Mouse (Mus musculus) CH12.LX (cell line): ENCODE results near the gene Gm20388. TPM values are rescaled to one million over a fixed set of nuclear protein-coding genes. Genes with fewer than 3 reads are reported as not detected.

Source experiments
- DNase-seq: peaks from one replicate; pipeline ENCODE4 v3.0.0-alpha.2; 2013; ENCODE audit errors: extremely low read depth
- H3K27ac ChIP-seq: 2 replicates; pipeline ENCODE4 v1.5.1; 2012; ENCODE audit warnings: low read depth, mild to moderate bottlenecking, control low read depth, moderate library complexity; ENCODE audit not compliant: insufficient read depth
- H3K27me3 ChIP-seq: replicated peaks from 2 replicates; pipeline ENCODE3; 2012; ENCODE audit warnings: inconsistent platforms
- H3K36me3 ChIP-seq, 2 experiments: replicated peaks in 1 of 2; 2 replicates each; pipeline versions ENCODE3 to v1.6.1; 2012; ENCODE audit warnings: inconsistent platforms in 1 of 2, low read length in 1 of 2, mild to moderate bottlenecking in 1 of 2, mixed read lengths in 1 of 2, moderate library complexity in 1 of 2; ENCODE audit not compliant: control insufficient read depth in 1 of 2, insufficient read depth in 1 of 2
- H3K4me1 ChIP-seq, 2 experiments: 2 replicates each; pipeline ENCODE4 v1.6.1; 2012; ENCODE audit warnings: inconsistent platforms in 1 of 2, moderate library complexity in 1 of 2; ENCODE audit not compliant: insufficient read depth in 2 of 2, control insufficient read depth in 1 of 2
- H3K4me2 ChIP-seq: 2 replicates; pipeline ENCODE4 v1.6.1; 2012; ENCODE audit warnings: low read depth, mild to moderate bottlenecking, control low read depth; ENCODE audit not compliant: poor library complexity, insufficient read depth, severe bottlenecking
- H3K4me3 ChIP-seq, 3 experiments: fragments of 150-350 bp in 1 of 3; sonication (generic) in 1 of 3; replicated peaks in 1 of 3; 2 replicates each; pipeline versions ENCODE3 to v1.5.1; 2011 to 2012; ENCODE audit warnings: low read depth in 2 of 3, low read length in 2 of 3, mild to moderate bottlenecking in 2 of 3, moderate library complexity in 2 of 3, control low read depth in 1 of 3, improper control_type of control experiment in 1 of 3, inconsistent platforms in 1 of 3, mixed read lengths in 1 of 3; ENCODE audit not compliant: poor library complexity in 1 of 3
- H3K79me2 ChIP-seq: replicated peaks from 2 replicates; pipeline ENCODE4 v1.6.1; 2012; ENCODE audit warnings: mild to moderate bottlenecking, moderate library complexity; ENCODE audit not compliant: control insufficient read depth, poor library complexity, insufficient read depth, severe bottlenecking; ENCODE audit errors: extremely low read depth
- H3K9ac ChIP-seq: 2 replicates; pipeline ENCODE4 v1.6.1; 2012; ENCODE audit warnings: low read depth, mild to moderate bottlenecking, control low read depth, moderate library complexity; ENCODE audit not compliant: insufficient read depth
- H3K9me3 ChIP-seq: replicated peaks from 2 replicates; pipeline ENCODE3; 2012; ENCODE audit warnings: low read length, inconsistent platforms, mixed read lengths
- BHLHE40 ChIP-seq: IDR thresholded peaks from 2 replicates; pipeline ENCODE4 v1.6.1; 2011; ENCODE audit warnings: mild to moderate bottlenecking, low read depth, low read length, improper control_type of control experiment
- CTCF ChIP-seq, 2 experiments: IDR thresholded peaks in 1 of 2; conservative IDR thresholded peaks in 1 of 2; 2 replicates each; pipeline ENCODE4 v1.5.1; 2011 to 2012; ENCODE audit warnings: low read depth in 2 of 2, low read length in 2 of 2, improper control_type of control experiment in 1 of 2, inconsistent platforms in 1 of 2, mild to moderate bottlenecking in 1 of 2, moderate library complexity in 1 of 2
- E2F4 ChIP-seq: IDR thresholded peaks from 2 replicates; pipeline ENCODE4 v1.6.1; 2011; ENCODE audit warnings: low read depth, low read length, improper control_type of control experiment; ENCODE audit not compliant: insufficient replicate concordance
- GABPA ChIP-seq: IDR thresholded peaks from 2 replicates; pipeline ENCODE4 v1.6.1; 2012; ENCODE audit warnings: low read depth, low read length, improper control_type of control experiment, inconsistent platforms; ENCODE audit not compliant: insufficient replicate concordance
- HCFC1 ChIP-seq: IDR thresholded peaks from 2 replicates; pipeline ENCODE4 v1.6.1; 2012; ENCODE audit warnings: low read depth, mild to moderate bottlenecking, inconsistent platforms, low read length, improper control_type of control experiment
- IRF4 ChIP-seq: IDR thresholded peaks from 2 replicates; pipeline ENCODE4 v1.6.1; 2014; ENCODE audit warnings: low read depth, mild to moderate bottlenecking, inconsistent platforms, low read length, improper control_type of control experiment
- JUN ChIP-seq: IDR thresholded peaks from 2 replicates; pipeline ENCODE4 v1.6.1; 2011; ENCODE audit warnings: low read depth, mild to moderate bottlenecking, low read length, improper control_type of control experiment, moderate library complexity; ENCODE audit not compliant: insufficient read depth
- JUND ChIP-seq: conservative IDR thresholded peaks from 2 replicates; pipeline ENCODE4 v1.6.1; 2011; ENCODE audit warnings: low read depth, low read length, improper control_type of control experiment
- KAT2A ChIP-seq: IDR thresholded peaks from 2 replicates; pipeline ENCODE4 v1.6.1; 2012; ENCODE audit warnings: low read length, improper control_type of control experiment, inconsistent platforms; ENCODE audit not compliant: insufficient replicate concordance
- MAFK ChIP-seq: IDR thresholded peaks from 2 replicates; pipeline ENCODE4 v1.6.1; 2011; ENCODE audit warnings: low read length, improper control_type of control experiment; ENCODE audit not compliant: insufficient replicate concordance
- MAX ChIP-seq: IDR thresholded peaks from 2 replicates; pipeline ENCODE4 v1.6.1; 2011; ENCODE audit warnings: low read length, improper control_type of control experiment
- MAZ ChIP-seq: IDR thresholded peaks from 2 replicates; pipeline ENCODE4 v1.6.1; 2012; ENCODE audit warnings: low read depth, mild to moderate bottlenecking, inconsistent platforms, low read length, improper control_type of control experiment, moderate library complexity
- MEF2A ChIP-seq: IDR thresholded peaks from 2 replicates; pipeline ENCODE4 v1.6.1; 2014; ENCODE audit warnings: low read depth, mild to moderate bottlenecking, inconsistent platforms, low read length, improper control_type of control experiment, borderline replicate concordance
- MYC ChIP-seq: IDR thresholded peaks from 2 replicates; pipeline ENCODE4 v1.6.1; 2011; ENCODE audit warnings: low read depth, mild to moderate bottlenecking, improper control_type of control experiment, low read length
- NELFE ChIP-seq: IDR thresholded peaks from 2 replicates; pipeline ENCODE4 v1.6.1; 2011; ENCODE audit warnings: low read depth, low read length, improper control_type of control experiment
- NRF1 ChIP-seq: IDR thresholded peaks from 2 replicates; pipeline ENCODE4 v1.6.1; 2014; ENCODE audit warnings: low read depth, mild to moderate bottlenecking, inconsistent platforms, low read length, improper control_type of control experiment, moderate library complexity
- POLR2A ChIP-seq: IDR thresholded peaks from 2 replicates; pipeline ENCODE4 v1.6.1; 2011; ENCODE audit warnings: low read depth, mild to moderate bottlenecking, improper control_type of control experiment, low read length
- RAD21 ChIP-seq: IDR thresholded peaks from 2 replicates; pipeline ENCODE4 v1.6.1; 2011; ENCODE audit warnings: low read depth, mild to moderate bottlenecking, low read length, improper control_type of control experiment, moderate library complexity
- SIN3A ChIP-seq: IDR thresholded peaks from 2 replicates; pipeline ENCODE4 v1.6.1; 2012; ENCODE audit warnings: low read length, improper control_type of control experiment, inconsistent platforms
- SMC3 ChIP-seq: IDR thresholded peaks from 2 replicates; pipeline ENCODE4 v1.6.1; 2011; ENCODE audit warnings: low read depth, low read length, improper control_type of control experiment
- UBTF ChIP-seq: IDR thresholded peaks from 2 replicates; pipeline ENCODE4 v1.6.1; 2012; ENCODE audit warnings: low read depth, mild to moderate bottlenecking, inconsistent platforms, low read length, improper control_type of control experiment, moderate library complexity
- USF1 ChIP-seq: IDR thresholded peaks from 2 replicates; pipeline ENCODE4 v1.6.1; 2014; ENCODE audit warnings: low read depth, mild to moderate bottlenecking, inconsistent platforms, low read length, improper control_type of control experiment
- ZC3H11A ChIP-seq: IDR thresholded peaks from 2 replicates; pipeline ENCODE4 v1.6.1; 2012; ENCODE audit warnings: low read depth, mild to moderate bottlenecking, inconsistent platforms, low read length, improper control_type of control experiment
- ZKSCAN1 ChIP-seq: IDR thresholded peaks from 2 replicates; pipeline ENCODE4 v1.6.1; 2012; ENCODE audit warnings: low read depth, inconsistent platforms, low read length, improper control_type of control experiment, borderline replicate concordance
- ZMIZ1 ChIP-seq: IDR thresholded peaks from 2 replicates; pipeline ENCODE4 v1.6.1; 2012; ENCODE audit warnings: low read depth, mild to moderate bottlenecking, inconsistent platforms, low read length, improper control_type of control experiment
- dilution Hi-C: fragments of 300-500 bp; cut with MboI; formaldehyde crosslinking; loops from 2 replicates; pipeline ENCODE4 v1.14.3; 2020; ENCODE audit warnings: low sequenced_read_pairs; ENCODE audit not compliant: extremely low pct_unique_long_range_greater_than_20kb, extremely low pct_ligation_motif_present
- in situ Hi-C: fragments of 300-500 bp; cut with MboI; formaldehyde crosslinking; loops from 3 replicates; pipeline ENCODE4 v1.14.3; 2019; ENCODE audit warnings: low sequenced_read_pairs, low pct_ligation_motif_present, low pct_unique_long_range_greater_than_20kb, mixed read lengths
- polyA plus RNA-seq: library from polyadenylated mRNA; unstranded; fragments of >175 nt; gene quantifications from 2 replicates; pipeline ENCODE4 v1.2.1, GENCODE M21; 2012; ENCODE audit warnings: low read depth; ENCODE audit not compliant: insufficient read length
- total RNA-seq, 2 experiments: library from RNA; depleted of rRNA; stranded (reverse); fragments of 300-350 nt in 1 of 2; fragments of >200 nt in 1 of 2; gene quantifications; 2 replicates each; pipeline ENCODE4 v1.2.3; 2012 to 2014

Gm20388 gene
- total and polyA plus RNA-seq, 3 experiments: 14.8 to 26.3 (median 22.2) TPM

DNA sequence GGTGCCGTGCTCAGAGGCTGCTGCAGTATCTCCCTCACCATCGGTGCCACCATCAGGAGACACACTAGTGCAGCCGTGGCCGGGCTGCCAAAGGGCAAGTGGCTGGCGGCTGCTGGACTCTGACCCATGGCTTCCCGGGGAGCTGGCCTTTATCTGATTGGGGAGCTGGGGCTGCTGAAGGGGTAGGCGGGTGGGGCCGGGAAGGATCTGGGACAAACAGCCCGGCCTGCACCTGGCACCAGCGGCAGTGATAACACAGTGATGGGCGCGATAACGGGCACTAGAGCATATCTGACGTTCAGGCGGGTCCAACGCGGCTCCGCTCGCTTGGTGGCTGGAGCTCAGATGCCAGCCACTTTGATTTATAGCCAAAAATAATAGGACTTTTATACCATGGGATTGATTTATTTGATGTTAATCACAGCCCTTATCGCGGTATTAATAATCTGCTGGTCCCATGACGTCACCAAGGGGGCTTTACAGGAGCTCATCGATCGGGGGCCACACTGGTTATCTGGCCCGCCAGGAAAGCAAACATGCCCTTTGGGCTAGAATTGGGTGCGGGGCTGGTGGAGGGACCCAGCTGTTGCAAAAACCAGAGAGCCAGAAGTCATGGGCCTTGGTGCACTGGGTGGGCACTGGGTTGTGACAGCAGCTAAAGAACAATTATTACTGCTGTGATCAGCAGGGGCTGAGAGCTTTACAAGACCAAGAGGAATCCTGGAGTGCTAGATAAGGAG, 2396.2 kb downstream of the Gm20388 start:
- H3K27me3 ChIP-seq: no peaks in the 10 kb centered on the region
- no peaks in the 10 kb centered on the region for H3K9me3 ChIP-seq
- TF ChIP-seq IRF4 (no peak), MAFK (no peak), BHLHE40 (no peak), MEF2A (no peak)
- in situ Hi-C loops: no loop called here
- no peak overlapping the region for H3K27ac ChIP-seq
- H3K4me2 ChIP-seq: no peak overlapping the region
- no peak overlapping the region for H3K4me3 ChIP-seq
- H3K36me3 ChIP-seq: peaks cover 52 to 98% of the 10 kb centered on the region in 2 experiments
- no peak overlapping the region for H3K9ac ChIP-seq
- 0 out of 2 replicates have a peak, but pooled peaks cover 3% of the 10 kb centered on the region for H3K79me2 ChIP-seq
- H3K4me1 ChIP-seq: peaks cover 15 to 29% of the 10 kb centered on the region in 2 experiments
- dilution Hi-C loops: no loop called here
- no peak for DNase-seq

DNA sequence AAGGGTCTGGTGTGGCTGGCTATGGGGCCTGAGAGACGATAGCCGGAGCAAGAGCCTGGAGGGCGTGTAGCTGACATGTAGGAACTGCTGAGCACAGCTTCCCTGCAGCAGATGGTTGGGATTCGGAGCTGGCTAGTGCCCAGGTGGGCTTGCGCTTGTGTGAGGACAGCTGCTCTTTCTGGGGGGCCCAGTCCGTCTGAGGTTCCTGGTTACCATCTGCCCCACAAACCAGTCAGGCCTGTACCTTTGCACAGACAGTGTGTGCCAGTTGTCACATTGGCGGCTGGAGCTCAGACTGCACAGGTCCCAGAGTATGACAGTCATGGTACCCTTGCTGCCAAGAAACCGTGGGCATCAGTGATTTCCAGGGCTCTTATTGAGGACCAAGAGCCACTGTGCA, 2397.2 kb downstream of the Gm20388 start:
- dilution Hi-C loops: no loop called here
- no peaks in the 10 kb centered on the region for H3K9me3 ChIP-seq
- H3K4me3 ChIP-seq: no peak overlapping the region
- in situ Hi-C loops: no loop called here
- 0 out of 2 replicates have a peak, but pooled peaks cover 3% of the 10 kb centered on the region for H3K79me2 ChIP-seq
- H3K27ac ChIP-seq: no peak overlapping the region
- no peak overlapping the region for H3K4me2 ChIP-seq
- peaks cover 55 to 97% of the 10 kb centered on the region in 2 experiments for H3K36me3 ChIP-seq
- TF ChIP-seq SMC3 (no peak), MAX (no peak), CTCF (conservative IDR thresholded peaks at IDR 0.05 in 1 of 2, IDR thresholded peaks at IDR 0.05 in 1 of 2; ENCODE audit: low read depth in 2 of 2, low read length in 2 of 2) (no peak), MYC (no peak), RAD21 (no peak), MAZ (no peak), ZMIZ1 (no peak)
- peaks cover 14 to 19% of the 10 kb centered on the region in 2 experiments for H3K4me1 ChIP-seq
- no peak overlapping the region for H3K9ac ChIP-seq
- H3K27me3 ChIP-seq: no peaks in the 10 kb centered on the region
- DNase-seq: no peak

DNA sequence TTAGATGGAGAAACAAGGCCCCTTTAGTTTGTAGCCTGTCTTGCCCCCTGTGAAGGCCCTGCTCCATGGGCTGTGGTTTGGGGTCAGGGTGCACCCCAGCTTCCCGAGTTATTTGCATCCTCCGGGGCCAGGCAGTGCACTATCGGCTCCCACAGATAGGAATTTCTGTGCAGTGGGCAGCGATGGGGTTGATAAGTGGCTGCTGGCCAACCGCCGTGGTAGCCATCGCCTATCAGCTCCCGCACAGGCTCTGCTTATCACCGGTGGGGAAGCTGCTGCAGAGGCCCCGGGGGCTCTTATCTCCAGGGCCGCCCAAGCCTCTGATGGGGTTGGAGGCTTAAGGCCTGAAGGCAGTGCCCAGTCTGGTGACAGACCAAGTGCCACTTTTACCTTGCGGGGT, 2398.6 kb downstream of the Gm20388 start:
- H3K79me2 ChIP-seq: no peaks in the 10 kb centered on the region
- H3K27me3 ChIP-seq: no peaks in the 10 kb centered on the region
- peaks cover 5 to 12% of the 10 kb centered on the region in 2 experiments; a peak in 2 of 4 replicates for H3K4me1 ChIP-seq
- DNase-seq: no peak
- dilution Hi-C loops: no loop called here
- TF ChIP-seq JUND (no peak), POLR2A (no peak), GABPA (no peak), SIN3A (no peak), ZMIZ1 (no peak), NELFE (no peak), BHLHE40 (no peak), ZC3H11A (no peak), HCFC1 (no peak), MAZ (no peak), NRF1 (no peak), KAT2A (no peak), E2F4 (no peak), USF1 (no peak), JUN (no peak), ZKSCAN1 (no peak), MYC (no peak), MAX (no peak), UBTF (no peak)
- no peak overlapping the region for H3K27ac ChIP-seq
- in situ Hi-C loops: no loop called here
- H3K9ac ChIP-seq: no peak overlapping the region
- no peak overlapping the region for H3K4me2 ChIP-seq
- H3K9me3 ChIP-seq: no peaks in the 10 kb centered on the region
- H3K36me3 ChIP-seq: peaks cover 63 to 98% of the 10 kb centered on the region in 2 experiments
- no peak overlapping the region for H3K4me3 ChIP-seq
